Mouse (Mus musculus): ENCODE data around the gene Arhgap31.

Gene Arhgap31

DNA sequence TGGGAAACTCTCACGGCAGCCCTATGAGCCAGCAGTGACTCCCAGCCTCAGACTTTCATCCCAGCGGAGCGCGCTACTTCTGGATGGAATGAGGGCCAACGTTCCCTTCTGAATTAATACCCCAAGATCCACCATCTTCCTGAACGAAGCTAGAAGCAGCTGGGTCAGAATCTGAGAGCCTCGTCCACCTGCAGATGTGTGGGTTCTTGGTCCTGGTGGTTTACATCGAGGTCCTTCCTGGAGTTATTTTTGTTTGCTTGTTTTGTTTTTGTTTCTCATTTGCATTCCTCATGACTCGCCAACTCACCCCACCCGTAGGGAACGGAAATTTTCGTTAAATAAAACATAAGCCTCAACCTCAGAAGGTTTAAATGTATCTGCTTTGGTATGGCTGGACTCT lies 61.8 kb downstream of the Arhgap31 start:
- no peak for DNase-seq (ENCODE audit: low spot score in 2 of 2)

DNA sequence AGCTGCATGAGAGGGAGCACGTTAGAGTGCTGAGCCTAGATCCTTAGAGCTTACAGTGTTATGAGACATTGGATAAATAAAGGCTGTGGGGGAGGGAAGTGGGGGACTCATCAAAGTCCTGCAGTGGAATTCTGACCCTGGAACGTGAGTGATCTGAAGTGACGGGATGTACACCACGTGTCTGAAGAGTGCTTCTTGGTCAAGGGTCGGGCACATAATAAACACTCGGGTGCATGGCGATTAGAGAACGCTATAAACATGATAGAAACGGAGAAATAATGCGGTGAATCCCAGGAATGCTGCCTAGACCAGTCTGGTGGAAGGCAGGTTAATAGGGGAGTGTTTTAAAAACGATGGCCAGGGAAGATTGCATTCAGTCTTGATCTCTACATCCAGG lies 63.6 kb downstream of the Arhgap31 start:
- no peak for DNase-seq (ENCODE audit: low spot score in 2 of 2)

DNA sequence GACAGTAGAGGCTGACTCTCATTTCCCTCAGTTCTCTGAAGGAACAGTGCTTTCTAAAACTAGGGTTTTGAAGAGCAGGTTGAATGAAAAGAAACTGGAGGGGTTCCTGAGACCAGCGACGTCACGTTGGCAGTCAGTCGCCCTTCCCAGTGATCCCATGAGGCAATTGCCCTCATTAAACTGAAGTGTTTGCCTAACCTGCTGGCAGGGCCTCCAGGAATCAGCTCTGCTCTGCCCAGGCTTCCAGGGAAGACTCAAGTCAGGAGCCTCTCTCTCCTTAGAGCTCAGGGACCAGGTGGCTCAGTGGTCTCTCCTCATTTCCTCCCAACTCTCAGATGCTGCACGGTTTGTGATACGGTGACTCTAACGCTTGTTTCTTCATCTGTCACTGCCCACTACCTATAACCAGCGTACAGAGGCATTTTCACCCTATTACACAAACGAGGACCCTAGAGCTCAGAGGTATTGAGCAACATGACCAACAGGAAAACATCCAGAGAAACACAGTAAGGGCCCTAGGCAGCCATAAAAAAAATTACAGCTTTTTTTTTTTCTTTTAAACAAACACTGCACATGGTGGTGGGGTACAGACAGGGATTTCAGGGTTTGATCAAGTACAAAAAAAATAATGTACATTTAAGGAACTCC lies 64.2 kb downstream of the Arhgap31 start:
- peak in 1 of 2 experiments; percentile 41 for DNase-seq (ENCODE audit: low spot score in 2 of 2)

DNA sequence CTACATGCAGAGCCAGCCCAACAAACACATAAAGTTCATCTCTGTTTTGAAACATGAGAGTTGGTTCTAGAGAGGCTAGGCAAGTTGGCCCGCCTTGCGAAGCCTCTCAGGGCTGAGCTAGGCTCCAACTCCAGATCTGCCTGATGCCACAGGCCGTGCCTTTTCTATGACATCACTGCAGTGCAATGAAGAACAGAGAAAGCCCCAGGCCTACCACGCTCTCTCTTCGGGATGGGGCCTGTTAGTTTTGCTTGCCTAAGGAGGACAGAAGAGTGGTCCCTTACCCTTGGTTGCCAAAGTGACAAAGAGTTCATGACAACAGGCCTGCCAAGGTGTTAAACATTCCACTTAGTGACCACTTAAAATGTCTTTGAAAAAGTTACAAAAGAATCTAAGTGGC lies 64.9 kb downstream of the Arhgap31 start:
- no peak for DNase-seq (ENCODE audit: low spot score in 2 of 2)

DNA sequence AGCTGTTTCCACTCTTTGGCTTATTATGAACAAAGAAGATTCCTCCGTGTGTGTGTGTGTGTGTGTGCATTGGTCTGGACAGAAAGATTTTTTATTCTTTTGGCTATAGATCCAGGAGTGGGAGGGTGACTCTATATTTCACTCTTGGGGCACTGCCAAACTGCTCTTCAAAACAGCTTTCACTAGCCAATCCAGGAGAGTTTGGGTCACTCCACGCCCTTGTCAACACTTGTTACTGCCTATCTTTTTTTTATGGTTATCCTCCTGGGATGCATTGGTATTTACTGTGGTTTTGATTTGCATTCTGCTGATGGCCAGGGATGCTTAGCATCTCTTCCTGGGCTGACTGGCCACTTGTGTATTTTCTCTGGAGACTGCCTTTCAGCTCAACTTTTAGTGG lies 68.6 kb downstream of the Arhgap31 start:
- no peak for DNase-seq (ENCODE audit: low spot score in 2 of 2)

DNA sequence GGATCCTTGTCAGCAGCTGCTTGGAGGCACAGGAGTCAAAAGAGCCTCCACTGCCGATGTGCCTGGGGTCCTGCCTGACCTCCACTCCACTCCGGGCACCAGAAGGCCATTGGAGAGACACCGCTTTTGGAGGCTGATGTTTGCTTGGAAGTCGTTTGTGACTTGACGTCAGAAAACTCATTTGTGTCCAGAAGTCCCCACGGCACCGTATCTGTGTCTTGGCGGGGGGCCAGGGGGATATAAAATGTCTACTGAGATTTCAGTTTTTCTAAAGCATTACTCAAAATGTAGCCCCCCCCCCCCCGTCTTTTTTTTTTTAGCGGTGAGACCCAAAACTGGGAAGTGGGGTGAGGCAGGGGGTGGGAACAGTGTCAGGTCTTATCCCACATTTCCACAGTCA lies 76.0 kb downstream of the Arhgap31 start:
- DNase-seq (ENCODE audit: low spot score in 2 of 2), result no peak

DNA sequence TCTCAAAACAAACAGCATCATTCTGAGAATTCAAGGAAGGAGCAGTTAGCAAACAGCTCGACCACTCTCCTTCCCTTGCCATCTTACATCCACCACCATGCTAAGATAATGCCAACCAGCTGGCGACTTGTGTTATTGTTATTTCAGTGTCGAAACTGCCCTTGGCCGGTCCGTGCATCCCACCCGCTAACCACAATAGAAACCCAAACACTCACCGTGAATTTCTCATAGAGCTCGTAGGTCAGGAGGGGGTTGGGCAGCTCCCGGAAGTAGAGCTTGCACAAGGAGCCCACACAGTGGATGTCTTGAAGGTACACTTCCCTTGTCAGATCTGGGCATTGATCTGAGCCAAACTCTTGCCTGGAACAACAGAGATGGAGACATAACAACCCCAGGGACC lies 76.4 kb downstream of the Arhgap31 start:
- DNase-seq (ENCODE audit: low spot score in 2 of 2), result no peak

DNA sequence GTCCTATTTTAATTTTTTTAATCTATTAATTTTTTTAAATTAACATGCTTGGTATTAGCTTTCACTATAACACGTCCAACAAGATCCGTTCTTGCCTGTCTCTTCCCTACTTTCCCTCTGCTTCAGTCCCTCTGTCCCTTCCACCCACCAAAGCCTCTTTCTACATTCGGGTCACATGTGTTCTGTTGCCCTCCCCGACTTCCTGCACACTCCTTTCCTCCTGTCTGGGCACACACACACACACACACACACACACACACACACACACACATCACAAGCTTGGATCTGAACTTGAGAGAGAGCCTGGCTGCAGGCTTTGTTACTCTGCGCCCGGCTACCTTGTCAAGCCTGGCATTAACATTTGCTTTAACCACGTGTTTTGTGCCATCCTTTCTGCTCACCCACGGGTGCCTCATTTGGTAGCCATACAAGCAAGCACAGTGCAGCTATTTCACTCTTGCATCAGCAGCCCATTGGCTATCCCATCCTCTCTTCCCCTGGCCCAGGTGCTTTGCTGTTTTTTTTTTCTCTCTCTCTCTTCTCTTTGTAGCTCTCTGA lies 77.2 kb downstream of the Arhgap31 start:
- DNase-seq (ENCODE audit: low spot score in 2 of 2), result no peak

DNA sequence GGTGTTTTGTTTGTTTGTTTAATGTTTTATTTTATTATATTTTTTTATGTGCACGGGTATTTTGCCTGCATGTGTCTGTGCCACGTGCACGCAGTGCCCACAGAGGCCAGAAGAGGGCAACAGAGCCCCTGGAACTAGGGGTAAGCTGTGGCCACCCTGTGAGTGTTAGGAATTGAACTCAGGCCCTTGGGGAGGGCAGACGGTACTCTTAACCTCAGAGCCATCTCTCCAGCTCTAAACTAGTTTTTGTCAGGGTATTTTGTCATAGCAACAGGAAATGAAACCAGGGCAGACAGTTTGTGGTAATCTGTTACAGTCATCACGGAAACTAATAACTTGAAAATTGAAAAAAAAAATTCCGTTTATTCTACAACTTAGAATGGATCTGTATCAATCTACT lies 80.9 kb downstream of the Arhgap31 start:
- peak; percentile 38 to 69 for DNase-seq (ENCODE audit: low spot score in 2 of 2)

DNA sequence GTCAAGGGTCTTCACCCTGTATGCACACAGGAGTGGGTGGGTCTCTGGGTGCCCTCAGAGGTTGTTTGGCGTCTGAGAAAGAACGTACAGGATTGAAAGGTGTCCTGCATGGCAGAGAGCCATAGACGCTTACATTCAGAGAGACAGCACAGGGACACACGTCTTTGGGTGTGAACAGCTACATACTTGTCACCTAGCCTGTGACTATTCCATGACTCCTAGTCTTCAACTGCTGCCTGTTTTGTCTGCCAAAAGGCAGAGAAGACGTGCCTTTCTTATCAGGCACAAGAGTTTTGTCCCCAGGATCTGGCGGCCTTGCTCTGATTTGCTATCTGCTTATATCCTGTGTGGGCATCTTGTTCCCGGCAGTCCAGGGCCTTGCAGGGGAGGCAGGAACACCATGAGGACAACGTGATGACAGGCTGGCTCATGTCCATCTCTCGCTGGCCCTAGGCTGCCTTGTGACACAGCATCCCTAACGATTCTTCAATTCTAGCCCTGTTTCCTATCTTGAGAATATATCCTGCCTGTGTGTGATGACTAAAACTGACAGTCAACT lies 87.2 kb downstream of the Arhgap31 start:
- DNase-seq (ENCODE audit: low spot score in 2 of 2), result no peak

DNA sequence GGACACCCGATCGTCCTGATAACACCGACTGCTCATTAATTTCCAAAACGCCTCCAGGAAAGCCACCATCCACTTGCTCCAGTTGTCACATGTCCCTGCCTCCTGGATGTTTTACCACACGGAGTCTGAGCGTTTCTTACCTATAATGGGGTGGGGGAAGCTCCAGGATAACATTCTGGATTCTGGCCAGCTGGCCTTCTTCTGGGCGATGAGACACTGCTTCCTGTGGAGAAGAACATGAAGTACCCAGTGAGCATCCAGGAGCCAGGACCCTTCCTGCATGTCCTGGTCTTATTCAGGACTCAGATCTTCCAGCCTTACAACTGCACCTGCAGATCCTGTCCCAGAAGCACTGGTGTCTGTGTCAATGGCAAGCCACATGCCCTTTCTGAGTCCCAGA lies 87.7 kb downstream of the Arhgap31 start:
- no peak for DNase-seq (ENCODE audit: low spot score in 2 of 2)

DNA sequence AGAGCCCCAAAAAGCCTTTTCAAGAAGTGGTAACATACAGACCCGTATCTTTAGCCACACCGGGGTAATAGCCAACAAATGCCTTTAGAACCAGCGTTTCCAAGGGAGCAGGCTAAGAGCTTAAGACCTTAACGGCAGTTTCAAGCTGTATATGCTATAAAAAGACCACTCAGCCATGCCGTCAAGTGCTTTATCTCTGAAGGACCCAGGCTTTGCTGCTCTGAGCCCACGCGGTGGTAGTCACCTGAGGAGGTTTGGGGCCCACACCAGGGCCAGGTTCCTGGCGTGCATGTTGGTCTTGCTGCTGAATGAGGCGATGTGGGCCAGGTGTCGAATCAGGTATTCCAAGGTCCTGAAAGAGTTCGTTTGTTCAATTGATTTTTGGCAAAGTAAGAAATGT lies 88.8 kb downstream of the Arhgap31 start:
- no peak for DNase-seq (ENCODE audit: low spot score in 2 of 2)

DNA sequence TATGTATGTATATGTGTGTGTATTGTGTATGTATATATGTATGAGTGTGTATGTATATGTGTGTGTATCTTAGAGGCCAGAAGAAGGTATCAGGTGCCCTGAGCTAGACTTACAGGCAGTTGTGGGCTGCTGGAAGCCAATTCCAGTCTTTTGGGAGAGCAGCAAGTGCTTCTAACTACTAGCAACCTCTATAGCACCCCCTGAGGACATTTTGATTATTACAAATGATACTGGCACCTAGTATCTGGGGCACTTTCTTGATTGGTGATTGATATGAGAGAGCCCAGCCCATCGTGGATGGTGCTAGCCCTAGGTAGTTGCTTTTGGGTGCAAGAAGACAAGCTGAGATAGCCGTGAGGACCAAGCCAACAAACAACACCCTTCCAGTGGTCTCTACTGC lies 90.8 kb downstream of the Arhgap31 start:
- no peak for DNase-seq (ENCODE audit: low spot score in 2 of 2)

DNA sequence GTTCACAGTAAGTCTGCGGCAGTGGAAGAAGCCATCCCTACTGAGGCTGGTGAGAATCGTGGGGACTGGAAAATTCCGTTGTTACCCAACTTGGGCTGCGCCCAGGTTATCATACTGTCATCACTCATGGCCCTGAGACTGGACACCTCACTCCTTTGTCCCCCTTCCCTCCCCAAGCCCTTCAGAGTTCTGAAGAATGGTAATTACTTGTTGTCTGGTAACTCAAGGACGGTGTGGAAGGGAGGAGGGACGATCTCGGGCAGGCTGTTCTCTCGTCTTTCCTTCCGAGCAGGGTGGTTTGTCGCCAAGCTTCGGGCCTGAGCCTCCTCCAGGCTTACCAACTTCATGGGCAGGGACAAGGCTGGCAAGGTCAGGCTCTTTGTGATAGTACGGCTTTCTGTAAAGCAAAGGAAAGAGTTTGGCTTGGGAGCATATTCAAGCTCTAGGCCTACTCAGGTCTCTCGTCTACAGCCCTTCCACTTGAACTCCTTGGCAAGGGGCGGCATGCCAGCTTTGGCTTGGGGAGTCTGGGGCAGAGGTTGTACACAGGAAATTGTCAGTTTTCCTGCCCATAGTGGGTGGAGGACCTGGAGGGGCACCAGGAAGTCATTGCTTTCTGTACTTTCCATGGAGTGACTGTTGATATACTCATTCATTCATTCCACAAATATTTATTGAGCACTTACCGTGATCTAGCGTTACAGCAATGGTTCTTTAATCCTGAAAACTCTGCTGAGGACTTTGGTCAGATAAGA lies 92.2 kb downstream of the Arhgap31 start:
- no peak for DNase-seq (ENCODE audit: low spot score in 2 of 2)

DNA sequence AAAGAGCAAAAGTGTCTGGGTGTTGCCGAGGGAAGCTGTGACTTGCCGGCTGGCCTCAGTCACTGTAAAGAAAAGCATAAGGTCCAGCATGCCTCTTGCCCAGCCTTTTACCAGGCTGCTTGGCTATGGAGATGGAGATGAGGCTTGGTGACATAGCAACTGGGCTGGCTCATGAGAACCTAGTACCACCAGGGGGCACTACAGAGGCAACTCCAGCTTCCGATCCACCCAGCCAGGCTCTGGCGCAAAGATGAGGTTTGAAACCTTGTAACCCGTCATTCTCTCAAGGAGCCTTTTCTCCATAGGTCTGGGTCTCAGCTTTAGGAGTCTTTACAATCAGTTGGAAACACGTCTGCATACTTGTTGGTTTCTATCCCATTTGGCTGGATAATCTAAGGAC lies 94.0 kb downstream of the Arhgap31 start:
- DNase-seq (ENCODE audit: low spot score in 2 of 2), result peak; percentile 56 to 71

DNA sequence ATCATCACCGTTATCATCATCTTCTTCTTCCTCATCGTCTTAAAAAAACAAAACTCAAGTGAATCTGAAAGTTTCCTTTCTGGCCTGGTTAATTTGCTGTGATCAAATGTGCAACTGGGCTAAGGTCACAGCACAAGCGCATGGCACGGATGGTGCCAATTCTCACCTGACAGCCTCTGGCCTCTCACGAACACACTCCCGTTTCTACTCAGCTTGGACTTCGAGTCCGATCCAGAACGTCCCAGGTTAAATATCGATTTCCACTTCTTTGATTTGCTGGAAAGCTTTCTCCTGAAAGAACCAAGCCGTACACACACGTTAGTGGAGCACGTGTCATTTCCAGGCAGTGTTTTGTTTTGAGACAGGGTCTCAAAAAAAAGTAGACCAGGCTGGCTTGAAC lies 95.1 kb downstream of the Arhgap31 start:
- DNase-seq (ENCODE audit: low spot score in 2 of 2), result no peak

DNA sequence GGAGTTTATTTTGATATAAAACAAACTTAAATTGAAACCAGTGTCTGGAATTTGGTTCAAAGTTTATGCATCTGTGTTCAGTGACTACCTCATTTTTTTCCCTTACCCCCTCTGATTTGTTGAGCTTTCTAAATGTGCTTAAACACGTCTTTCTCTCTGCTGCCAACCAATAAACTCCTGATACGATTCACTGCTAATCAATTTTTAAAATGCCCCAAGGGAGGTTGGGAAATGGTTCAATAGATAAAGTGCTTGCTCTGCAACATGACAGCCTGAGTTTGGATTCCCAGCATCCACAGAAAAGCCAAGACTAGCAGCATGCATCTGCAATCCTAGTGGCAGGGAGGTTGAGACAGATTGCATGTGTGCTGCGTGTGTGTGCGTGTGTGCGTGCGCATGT lies 99.4 kb downstream of the Arhgap31 start:
- DNase-seq (ENCODE audit: low spot score in 2 of 2), result no peak

DNA sequence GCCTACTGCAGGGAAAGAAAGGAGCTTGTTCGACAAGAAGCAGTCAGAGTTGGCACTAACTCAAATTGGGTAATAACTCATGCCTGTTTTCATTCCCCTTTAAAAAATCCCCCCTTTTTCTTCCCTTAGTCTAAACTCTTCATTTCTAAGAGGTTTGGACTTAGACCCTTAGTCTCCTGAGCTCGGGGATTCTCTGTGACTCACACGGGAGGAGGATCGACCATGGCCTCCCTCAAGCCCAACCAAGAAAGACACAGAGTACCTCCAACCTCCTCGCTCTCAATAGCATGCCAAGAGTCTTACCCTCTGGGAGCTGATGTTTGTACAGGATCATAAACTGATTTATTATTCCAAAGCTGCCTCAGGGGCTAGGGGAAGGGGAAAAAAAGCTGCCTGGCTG lies 100.4 kb downstream of the Arhgap31 start:
- DNase-seq (ENCODE audit: low spot score in 2 of 2), result no peak

DNA sequence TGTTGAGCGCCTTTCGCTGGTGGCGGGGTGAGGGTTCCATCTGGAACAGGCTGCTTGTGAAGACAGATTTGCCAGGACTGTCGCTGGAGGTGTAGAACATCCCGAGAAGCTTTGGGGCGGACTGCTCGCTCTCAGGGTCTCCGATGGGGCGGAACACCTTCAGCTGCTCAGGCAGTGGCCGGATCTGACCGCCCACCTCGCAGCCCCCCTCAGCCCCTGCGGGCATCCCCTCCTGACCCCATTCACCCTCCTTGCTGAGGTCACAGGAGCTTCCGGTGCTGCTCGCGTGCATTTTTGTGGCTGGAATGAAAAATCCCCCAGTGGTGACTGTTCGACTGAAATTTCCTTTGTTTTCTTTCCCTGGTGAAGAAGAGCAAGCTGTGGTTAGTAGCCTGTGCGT lies 104.0 kb downstream of the Arhgap31 start:
- no peak for DNase-seq (ENCODE audit: low spot score in 2 of 2)

DNA sequence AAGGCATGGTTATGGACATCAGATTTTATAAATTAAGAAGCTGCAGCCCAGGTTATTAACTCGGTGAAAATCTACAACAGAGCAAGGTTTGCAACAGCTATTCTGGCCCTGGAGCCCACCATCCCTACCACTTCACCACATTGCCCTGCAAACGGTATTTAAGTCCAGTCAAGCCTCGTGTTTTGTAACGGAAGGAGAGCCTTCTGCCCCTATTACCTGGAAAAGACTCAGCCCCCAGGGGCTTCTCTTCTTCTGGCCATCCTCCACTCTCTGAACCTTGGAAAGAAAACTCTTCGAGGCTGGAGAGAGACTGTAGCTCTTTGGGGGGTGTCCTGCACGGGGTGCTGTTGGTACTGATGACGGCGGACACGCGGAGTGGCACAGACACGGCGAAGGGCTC lies 104.4 kb downstream of the Arhgap31 start:
- no peak for DNase-seq (ENCODE audit: low spot score in 2 of 2)

DNA sequence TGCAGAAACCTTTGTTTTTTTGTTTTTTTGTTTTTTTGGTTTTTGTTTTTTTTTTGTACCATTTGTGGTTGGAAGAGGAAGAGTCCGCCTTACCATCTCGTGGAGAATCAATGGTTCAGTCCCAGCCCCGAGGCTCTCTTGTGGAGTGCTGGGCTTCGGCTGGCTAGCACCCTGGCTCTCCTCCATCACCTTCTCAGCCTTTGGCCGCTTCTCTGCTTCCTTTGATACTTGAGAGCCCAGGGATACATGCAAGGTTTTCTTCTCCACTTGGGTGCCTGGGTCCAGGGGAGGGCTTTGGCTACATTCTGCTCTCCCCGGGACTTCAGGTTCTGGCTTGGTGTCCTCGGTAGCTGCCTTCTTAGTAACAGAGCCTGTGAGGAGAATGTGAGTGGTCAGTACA lies 106.6 kb downstream of the Arhgap31 start:
- no peak for DNase-seq (ENCODE audit: low spot score in 2 of 2)

DNA sequence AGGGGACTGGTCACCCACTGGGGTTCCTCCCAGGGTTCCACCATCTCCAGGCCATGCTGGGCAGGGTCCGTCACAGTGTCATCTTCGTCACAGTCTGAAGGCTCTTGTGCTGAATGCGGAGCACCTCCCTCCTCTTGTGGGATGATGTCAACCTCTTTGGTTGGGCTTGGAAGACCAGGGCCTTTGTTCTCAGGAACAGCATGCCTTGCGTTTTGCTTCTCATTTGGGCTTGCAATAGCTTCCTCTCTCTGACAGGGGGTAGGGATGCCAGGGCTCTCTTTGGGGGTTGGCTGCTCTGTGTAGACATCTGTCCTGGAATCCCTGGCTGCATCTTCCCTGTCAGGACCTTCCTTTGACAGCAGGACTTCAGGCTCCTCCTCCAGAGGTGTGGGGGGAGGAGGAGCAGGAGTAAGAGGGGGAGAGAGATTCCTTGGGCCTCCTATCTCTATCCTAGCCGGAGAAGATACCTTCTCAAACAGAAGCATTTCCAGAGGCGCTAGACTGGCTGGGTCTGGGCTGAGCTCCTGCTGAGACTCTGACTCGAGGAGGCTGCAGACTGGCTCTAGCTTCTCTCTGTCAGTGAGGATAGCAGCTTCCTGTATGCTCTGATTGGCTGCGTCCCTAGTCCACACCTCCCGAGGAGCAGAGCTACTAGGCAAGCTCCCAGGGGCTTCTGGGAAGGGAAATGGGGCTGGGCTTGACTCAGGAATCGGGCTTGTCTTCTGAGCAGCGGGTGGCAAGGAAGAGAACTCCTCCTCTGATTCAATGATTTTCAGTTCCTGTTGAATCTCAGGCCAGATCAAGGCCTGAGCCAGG lies 109.9 kb downstream of the Arhgap31 start:
- DNase-seq (ENCODE audit: low spot score in 2 of 2), result peak in 1 of 2 experiments; percentile 47

All from urinary bladder, postnatal 36 days (tissue).